Mouse (Mus musculus) testis, postnatal 10 days (tissue): ENCODE measurements around the gene Tmsb15a.
"Not testable (repeated sequence)": the region's sequence is repeated elsewhere in the genome, so short reads cannot be mapped to it uniquely, and the experiment has no call there.

Experiments
- DNase-seq: peaks from one replicate; pipeline ENCODE4 v3.0.0; 2021; ENCODE audit warnings: low spot score

Tmsb15a gene

GRCm38 (mm10) chrX:135725161-135725560 lies at the start of gene Tmsb15a:
TSS of gene Tmsb15a (minus strand) at chrX:135725261.
- DNase-seq: no peak

GRCm38 (mm10) chrX:135768565-135768964 lies 43.5 kb upstream of the Tmsb15a start:
- DNase-seq: no peak

GRCm38 (mm10) chrX:135768043-135768548 lies 43.0 kb upstream of the Tmsb15a start:
- DNase-seq: no peak

GRCm38 (mm10) chrX:135761707-135762106 lies 36.6 kb upstream of the Tmsb15a start:
- peak; percentile 57 for DNase-seq

- DNase-seq: peak; percentile 79
Measured at GRCm38 (mm10) chrX:135752832-135753231, 27.8 kb upstream of the Tmsb15a start.

GRCm38 (mm10) chrX:135745376-135745775 lies 20.3 kb upstream of the Tmsb15a start:
- not testable (repeated sequence) for DNase-seq

- no peak for DNase-seq
Measured at GRCm38 (mm10) chrX:135743056-135743355, 17.9 kb upstream of the Tmsb15a start.

GRCm38 (mm10) chrX:135742304-135743055 lies 17.4 kb upstream of the Tmsb15a start, which contains the start of the genes Armcx5 and Gprasp1:
TSS of gene Armcx5 (plus strand) at chrX:135742733.
TSS of gene Gprasp1 (plus strand) at chrX:135742733.
- DNase-seq: peak; percentile 81

- no peak for DNase-seq
Measured at GRCm38 (mm10) chrX:135738730-135739520, 13.9 kb upstream of the Tmsb15a start.

GRCm38 (mm10) chrX:135712845-135713244 lies 12.2 kb downstream of the Tmsb15a start:
- DNase-seq: no peak

- no peak for DNase-seq
Measured at GRCm38 (mm10) chrX:135704349-135704748, 20.7 kb downstream of the Tmsb15a start.

GRCm38 (mm10) chrX:135703111-135703510 lies 21.9 kb downstream of the Tmsb15a start:
- no peak for DNase-seq

GRCm38 (mm10) chrX:135693633-135694032 lies 31.4 kb downstream of the Tmsb15a start, which contains the start of gene Tcp11x2:
TSS of gene Tcp11x2 (minus strand) at chrX:135693790.
- DNase-seq: no peak

GRCm38 (mm10) chrX:135687802-135688201 lies 37.3 kb downstream of the Tmsb15a start:
- DNase-seq: no peak

GRCm38 (mm10) chrX:135681858-135682257 lies 43.2 kb downstream of the Tmsb15a start:
- DNase-seq: no peak
